Mouse (Mus musculus) MEL (cell line): ENCODE measurements around the gene Col25a1. TPM values are rescaled to one million over a fixed set of nuclear protein-coding genes. Genes with fewer than 3 reads are reported as not detected.

ENCODE experiments used
- DNase-seq: peaks from one replicate; pipeline ENCODE4 v3.0.0; 2011; ENCODE audit warnings: low read depth, low spot score
- H3K27ac ChIP-seq: 2 replicates; pipeline ENCODE4 v1.5.1; 2012; ENCODE audit warnings: low read depth, mild to moderate bottlenecking, control low read depth, low read length, moderate library complexity; ENCODE audit not compliant: control insufficient read depth
- H3K27me3 ChIP-seq, 2 experiments: fragments of 150-350 bp in 1 of 2; sonication (generic) in 1 of 2; 2 replicates each; pipeline ENCODE4 v1.6.1; 2012; ENCODE audit warnings: low read length in 2 of 2, mild to moderate bottlenecking in 2 of 2, improper control_type of control experiment in 1 of 2, moderate library complexity in 1 of 2; ENCODE audit not compliant: insufficient read depth in 2 of 2, control insufficient read depth in 1 of 2
- H3K36me3 ChIP-seq, 2 experiments: 2 replicates each; pipeline ENCODE4 v1.6.1; 2012 to 2014; ENCODE audit warnings: low read length in 2 of 2, improper control_type of control experiment in 1 of 2, inconsistent platforms in 1 of 2, mild to moderate bottlenecking in 1 of 2; ENCODE audit not compliant: insufficient read depth in 2 of 2, control insufficient read depth in 1 of 2
- H3K4me1 ChIP-seq, 2 experiments: fragments of 150-350 bp in 1 of 2; sonication (generic) in 1 of 2; 2 replicates each; pipeline ENCODE4 v1.6.1; 2012; ENCODE audit warnings: low read length in 2 of 2, improper control_type of control experiment in 1 of 2, mild to moderate bottlenecking in 1 of 2; ENCODE audit not compliant: insufficient read depth in 2 of 2, control insufficient read depth in 1 of 2
- H3K4me3 ChIP-seq, 2 experiments: fragments of 150-350 bp in 1 of 2; sonication (generic) in 1 of 2; 2 replicates each; pipeline ENCODE4 v1.5.1; 2012; ENCODE audit warnings: low read depth in 2 of 2, low read length in 2 of 2, mild to moderate bottlenecking in 2 of 2, moderate library complexity in 2 of 2, control low read depth in 1 of 2, improper control_type of control experiment in 1 of 2; ENCODE audit not compliant: control insufficient read depth in 1 of 2, insufficient read depth in 1 of 2
- H3K79me2 ChIP-seq: 2 replicates; pipeline ENCODE4 v1.6.1; 2012; ENCODE audit warnings: mild to moderate bottlenecking, low read length, moderate library complexity; ENCODE audit not compliant: control insufficient read depth, poor library complexity, insufficient read depth
- H3K9ac ChIP-seq: 2 replicates; pipeline ENCODE4 v1.6.1; 2012; ENCODE audit warnings: low read depth, mild to moderate bottlenecking, control low read depth, low read length, moderate library complexity; ENCODE audit not compliant: control insufficient read depth, poor library complexity, severe bottlenecking
- H3K9me3 ChIP-seq: fragments of 150-350 bp; sonication (generic); replicated peaks from 2 replicates; pipeline ENCODE4 v1.6.1; 2012; ENCODE audit warnings: mild to moderate bottlenecking, low read length, improper control_type of control experiment, moderate library complexity; ENCODE audit not compliant: insufficient read depth
- CHD1 ChIP-seq: IDR thresholded peaks from 2 replicates; pipeline ENCODE4 v1.6.1; 2012; ENCODE audit warnings: low read depth, mild to moderate bottlenecking, inconsistent platforms, low read length, improper control_type of control experiment
- E2F4 ChIP-seq: IDR thresholded peaks from 2 replicates; pipeline ENCODE4 v1.6.1; 2011; ENCODE audit warnings: low read depth, low read length, improper control_type of control experiment, borderline replicate concordance
- ELF1 ChIP-seq: IDR thresholded peaks from 2 replicates; pipeline ENCODE4 v1.6.1; 2014; ENCODE audit warnings: low read depth, mild to moderate bottlenecking, inconsistent platforms, low read length, improper control_type of control experiment, moderate library complexity
- EP300 ChIP-seq, 2 experiments: IDR thresholded peaks; 2 replicates each; pipeline ENCODE4 v1.6.1; 2011; ENCODE audit warnings: improper control_type of control experiment in 2 of 2, low read length in 2 of 2, low read depth in 1 of 2, mild to moderate bottlenecking in 1 of 2
- GATA1 ChIP-seq: IDR thresholded peaks from 2 replicates; pipeline ENCODE4 v1.6.1; 2011; ENCODE audit warnings: low read depth, low read length, improper control_type of control experiment
- HCFC1 ChIP-seq: IDR thresholded peaks from 2 replicates; pipeline ENCODE4 v1.6.1; 2012; ENCODE audit warnings: low read depth, mild to moderate bottlenecking, inconsistent platforms, low read length, improper control_type of control experiment, moderate library complexity
- KAT2A ChIP-seq: conservative IDR thresholded peaks from 2 replicates; pipeline ENCODE4 v1.6.1; 2012; ENCODE audit warnings: low read depth, low read length, improper control_type of control experiment, inconsistent platforms
- MAFK ChIP-seq: IDR thresholded peaks from 2 replicates; pipeline ENCODE4 v1.6.1; 2011; ENCODE audit warnings: low read depth, mild to moderate bottlenecking, low read length, improper control_type of control experiment, borderline replicate concordance
- MAX ChIP-seq: IDR thresholded peaks from 2 replicates; pipeline ENCODE4 v1.6.1; 2011; ENCODE audit warnings: low read length, improper control_type of control experiment
- MEF2A ChIP-seq: IDR thresholded peaks from 2 replicates; pipeline ENCODE4 v1.6.1; 2014; ENCODE audit warnings: low read depth, mild to moderate bottlenecking, inconsistent platforms, low read length, improper control_type of control experiment; ENCODE audit not compliant: poor library complexity, insufficient replicate concordance, severe bottlenecking; ENCODE audit errors: extremely low read depth
- MXI1 ChIP-seq: IDR thresholded peaks from 2 replicates; pipeline ENCODE4 v1.6.1; 2011; ENCODE audit warnings: mild to moderate bottlenecking, low read depth, low read length, improper control_type of control experiment
- MYB ChIP-seq: IDR thresholded peaks from 2 replicates; pipeline ENCODE4 v1.6.1; 2011; ENCODE audit warnings: mild to moderate bottlenecking, low read depth, low read length, improper control_type of control experiment
- MYC ChIP-seq: IDR thresholded peaks from 2 replicates; pipeline ENCODE4 v1.6.1; 2011; ENCODE audit warnings: low read depth, mild to moderate bottlenecking, low read length, improper control_type of control experiment, moderate library complexity
- POLR2AphosphoS2 ChIP-seq: IDR thresholded peaks from 2 replicates; pipeline ENCODE4 v1.6.1; 2011; ENCODE audit warnings: low read length, improper control_type of control experiment
- RAD21 ChIP-seq: IDR thresholded peaks from 2 replicates; pipeline ENCODE4 v1.6.1; 2011; ENCODE audit warnings: mild to moderate bottlenecking, low read depth, low read length, improper control_type of control experiment
- SIN3A ChIP-seq: IDR thresholded peaks from 2 replicates; pipeline ENCODE4 v1.6.1; 2012; ENCODE audit warnings: low read length, improper control_type of control experiment, inconsistent platforms
- SMC3 ChIP-seq: IDR thresholded peaks from 2 replicates; pipeline ENCODE4 v1.6.1; 2011; ENCODE audit warnings: low read depth, low read length, improper control_type of control experiment
- TBP ChIP-seq: IDR thresholded peaks from 2 replicates; pipeline ENCODE4 v1.8.0; 2011; ENCODE audit warnings: low read depth, low read length, improper control_type of control experiment
- TCF12 ChIP-seq: IDR thresholded peaks from 2 replicates; pipeline ENCODE4 v1.6.1; 2014; ENCODE audit warnings: low read depth, mild to moderate bottlenecking, inconsistent platforms, low read length, improper control_type of control experiment, moderate library complexity
- USF2 ChIP-seq, 2 experiments: IDR thresholded peaks; 2 replicates each; pipeline ENCODE4 v1.6.1; 2011 to 2012; ENCODE audit warnings: improper control_type of control experiment in 2 of 2, low read length in 2 of 2, borderline replicate concordance in 1 of 2, inconsistent platforms in 1 of 2, low read depth in 1 of 2, mild to moderate bottlenecking in 1 of 2; ENCODE audit not compliant: insufficient read depth in 1 of 2
- ZC3H11A ChIP-seq: IDR thresholded peaks from 2 replicates; pipeline ENCODE4 v1.6.1; 2012; ENCODE audit warnings: low read depth, mild to moderate bottlenecking, inconsistent platforms, low read length, improper control_type of control experiment
- ZKSCAN1 ChIP-seq: IDR thresholded peaks from 2 replicates; pipeline ENCODE4 v1.6.1; 2012; ENCODE audit warnings: low read depth, mild to moderate bottlenecking, inconsistent platforms, low read length, improper control_type of control experiment, moderate library complexity
- polyA plus RNA-seq, 2 experiments: library from polyadenylated mRNA; stranded (reverse) in 1 of 2; unstranded in 1 of 2; fragments of >175 nt in 1 of 2; fragments of >200 nt in 1 of 2; gene quantifications; 2 replicates each; pipeline versions ENCODE4 v1.2.1 to v1.2.4; 2012; ENCODE audit warnings: low replicate concordance in 2 of 2, low read depth in 1 of 2; ENCODE audit not compliant: insufficient read length in 2 of 2, insufficient read depth in 1 of 2, missing spikeins in 1 of 2
- total RNA-seq: library from RNA; depleted of rRNA; stranded (reverse); fragments of 300-350 nt; gene quantifications from 2 replicates; pipeline ENCODE4 v1.2.3, GENCODE M21; 2012

Gene Col25a1
- total and polyA plus RNA-seq, 3 experiments, result not detected

DNA sequence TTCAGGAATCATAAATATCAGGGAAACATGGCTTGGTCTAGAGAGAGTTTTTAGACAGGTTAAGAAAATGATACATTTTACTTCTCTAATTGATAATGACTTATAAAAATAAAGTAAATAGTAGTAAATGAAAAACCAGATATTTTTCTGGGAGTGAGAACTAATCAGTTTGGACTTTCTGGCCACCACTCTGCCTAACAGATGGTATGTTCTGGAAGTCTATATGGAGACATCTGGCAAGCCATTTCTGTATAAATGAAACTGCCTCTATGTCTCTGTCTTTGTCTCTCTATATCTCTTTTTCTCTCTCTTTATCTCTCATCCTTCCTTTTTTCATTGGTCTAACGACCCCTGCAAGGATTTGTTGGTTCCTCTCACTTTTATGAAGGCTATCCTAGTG is 410.2 kb downstream of the Col25a1 start:
- no peaks in the 10 kb centered on the region for H3K79me2 ChIP-seq
- no peak overlapping the region for H3K27ac ChIP-seq
- no peaks in the 10 kb centered on the region for H3K36me3 ChIP-seq
- no peaks in the 10 kb centered on the region for H3K27me3 ChIP-seq
- DNase-seq, result no peak
- TF ChIP-seq ZC3H11A (no peak), RAD21 (no peak), MXI1 (no peak), E2F4 (no peak), MYB (no peak), KAT2A (no peak), MAFK (no peak), GATA1 (no peak), CHD1 (no peak), ELF1 (no peak), EP300 (IDR thresholded peaks at IDR 0.05; ENCODE audit: low read depth in 1 of 2, low read length in 2 of 2) (no peak), ZKSCAN1 (no peak), MAX (no peak), SMC3 (no peak), POLR2AphosphoS2 (no peak), MYC (no peak), SIN3A (no peak), TCF12 (no peak)
- no peaks in the 10 kb centered on the region for H3K9me3 ChIP-seq
- no peak overlapping the region for H3K9ac ChIP-seq
- no peaks in the 10 kb centered on the region for H3K4me1 ChIP-seq
- no peak overlapping the region for H3K4me3 ChIP-seq

GRCm38 (mm10) chr3:130545995-130546394 is 414.7 kb downstream of the Col25a1 start:
- DNase-seq, result no peak
- Histone ChIP-seq H3K27me3 (no peaks in the 10 kb centered on the region), H3K9ac (no peak overlapping the region), H3K36me3 (no peaks in the 10 kb centered on the region)
- TF ChIP-seq HCFC1, result no peak
- no peak for TF ChIP-seq TBP
- no peak for TF ChIP-seq USF2 (IDR thresholded peaks at IDR 0.05; ENCODE audit: borderline replicate concordance in 1 of 2, insufficient read depth in 1 of 2, low read depth in 1 of 2, low read length in 2 of 2)
- no peak for TF ChIP-seq MEF2A
- no peak for TF ChIP-seq ELF1
- TF ChIP-seq, all 39 proteins: peak for 0
- Histone ChIP-seq H3K4me1 (no peaks in the 10 kb centered on the region), H3K4me3 (no peak overlapping the region), H3K79me2 (no peaks in the 10 kb centered on the region), H3K9me3 (no peaks in the 10 kb centered on the region), H3K27ac (no peak overlapping the region)
